Mouse (Mus musculus) gastrocnemius, postnatal 14 days (tissue): ENCODE measurements around the gene Gm17571. TPM values are rescaled to one million over a fixed set of nuclear protein-coding genes. Genes with fewer than 3 reads are reported as not detected.

Source experiments
- DNase-seq: peaks from one replicate; pipeline ENCODE4 v3.0.0; 2021; ENCODE audit warnings: mixed read lengths
- intact Hi-C: fragments of 180-260 bp; cut with DNase I; formaldehyde crosslinking; loops from one replicate; pipeline ENCODE4 v1.15.1; 2025; ENCODE audit warnings: low total_unique reads
- total RNA-seq, 2 experiments: library from RNA; stranded (reverse); gene quantifications; 2 replicates each; pipeline ENCODE4 v1.2.3; 2021

The Gm17571 gene
- total RNA-seq, 2 experiments from 2014 or later: not detected

- intact Hi-C loops: no loop called here
- no peak for DNase-seq
These were observed 12.8 kb upstream of the Gm17571 start for GRCm38 (mm10) chr9:13459371-13459770.

GRCm38 (mm10) chr9:13457774-13458173 is 11.2 kb upstream of the Gm17571 start:
- intact Hi-C loops: no loop called here
- DNase-seq: no peak

GRCm38 (mm10) chr9:13455231-13455630 is 8.7 kb upstream of the Gm17571 start:
- no peak for DNase-seq
- intact Hi-C loops: no loop called here

GRCm38 (mm10) chr9:13454651-13455123 is 8.1 kb upstream of the Gm17571 start:
- no peak for DNase-seq
- intact Hi-C loops: no loop called here

- intact Hi-C loops: no loop called here
- no peak for DNase-seq
These were observed 2.2 kb upstream of the Gm17571 start for GRCm38 (mm10) chr9:13448716-13449115.

GRCm38 (mm10) chr9:13446236-13446635 is 317 bp downstream of the Gm17571 start:
- no peak for DNase-seq
- intact Hi-C loops: no loop called here

- no peak for DNase-seq
- intact Hi-C loops: no loop called here
These were observed 2.9 kb downstream of the Gm17571 start for GRCm38 (mm10) chr9:13443484-13444211.

DNA sequence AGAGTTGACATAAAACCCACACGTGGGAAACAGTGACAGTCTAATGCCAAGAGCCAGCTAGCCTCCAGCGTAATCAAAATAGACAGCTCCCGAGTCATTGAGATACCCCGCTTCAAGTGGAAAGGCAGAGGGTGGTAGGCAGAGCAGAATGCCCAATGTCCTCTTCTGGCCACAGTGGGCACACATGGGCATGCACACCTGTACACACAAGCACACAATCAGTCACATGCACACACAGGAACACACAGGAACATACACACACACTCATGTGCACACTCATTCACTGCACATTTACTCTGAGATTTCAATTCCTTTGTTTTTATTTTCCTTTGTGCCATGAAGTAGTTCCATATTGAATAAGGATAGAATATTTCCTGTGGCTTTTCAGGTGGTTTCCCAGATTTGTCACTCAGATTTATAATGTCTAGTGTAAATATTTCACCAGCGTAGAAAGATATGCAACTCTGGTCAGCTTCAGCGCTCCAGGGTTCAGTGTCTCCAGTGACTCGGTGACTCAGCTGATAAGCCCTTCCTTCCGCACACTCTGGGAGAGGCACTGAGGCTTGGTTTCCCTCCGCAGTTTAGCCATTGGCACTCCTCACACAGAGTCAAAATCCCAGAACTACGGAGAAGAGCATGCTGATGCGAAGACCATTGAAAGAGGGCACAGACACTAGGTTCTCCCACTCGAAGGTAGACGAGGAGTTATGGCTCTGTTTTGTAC is 4.4 kb downstream of the Gm17571 start:
- no peak for DNase-seq
- intact Hi-C loops: no loop called here

GRCm38 (mm10) chr9:13440911-13441310 is 5.6 kb downstream of the Gm17571 start:
- no peak for DNase-seq
- intact Hi-C loops: no loop called here

DNA sequence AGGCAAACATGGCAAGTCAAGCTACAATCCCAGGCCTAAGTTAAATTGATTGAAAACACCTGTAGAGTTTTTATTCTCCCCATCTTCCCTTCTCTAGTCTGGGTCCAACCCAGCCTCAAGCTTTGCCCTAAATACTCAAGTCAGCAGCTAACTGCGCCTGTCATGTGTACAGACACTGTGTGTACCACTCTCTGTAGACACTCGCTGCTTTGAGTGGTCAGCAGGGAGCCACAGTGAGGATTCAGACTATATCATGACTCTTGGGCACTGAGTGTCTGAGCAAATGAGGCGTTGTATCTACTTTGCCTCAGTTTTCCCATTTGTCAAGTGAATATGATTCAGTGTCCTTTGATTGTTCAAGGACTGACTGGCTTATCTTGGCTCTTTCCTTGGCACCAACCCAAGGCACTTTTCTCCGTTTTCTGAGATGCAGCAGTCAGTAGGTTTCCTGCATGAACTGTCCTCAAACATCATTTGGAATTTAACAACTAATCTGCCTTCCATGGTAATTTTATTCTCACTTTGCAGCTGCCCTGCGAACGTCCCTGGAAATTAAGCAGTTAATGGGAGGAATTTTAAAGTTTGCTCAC is 13.0 kb downstream of the Gm17571 start:
- no peak for DNase-seq
- intact Hi-C loops: no loop called here

DNA sequence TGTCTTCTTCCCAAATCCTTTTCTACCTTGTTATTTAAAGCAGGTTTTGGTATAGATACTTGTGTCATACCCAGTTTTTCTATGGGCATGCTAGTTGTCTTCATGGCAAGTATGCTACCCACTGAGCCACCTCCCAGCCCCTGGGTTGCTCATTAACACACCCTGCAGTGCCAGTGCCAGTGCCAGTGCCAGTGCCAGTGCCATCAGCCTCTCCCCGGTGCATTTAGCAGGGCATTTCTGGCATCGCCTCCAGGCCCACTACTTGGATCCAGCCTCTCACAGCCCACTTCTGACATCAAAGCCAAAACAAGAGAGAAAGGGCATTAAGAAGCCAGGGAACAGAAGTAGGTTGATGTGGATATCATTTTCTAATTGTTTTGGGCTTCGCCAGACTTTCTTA is 14.9 kb downstream of the Gm17571 start:
- DNase-seq: peak; percentile 4
- intact Hi-C loops: no loop called here

- DNase-seq: no peak
These were observed 15.8 kb downstream of the Gm17571 start for GRCm38 (mm10) chr9:13430744-13431143.

GRCm38 (mm10) chr9:13430302-13430701 is 16.3 kb downstream of the Gm17571 start:
- intact Hi-C loops: no loop called here
- no peak for DNase-seq

More at GRCm38 (mm10) chr9:13430744-13431143, 15.8 kb downstream of the Gm17571 start:
- intact Hi-C loops: no loop called here

DNA sequence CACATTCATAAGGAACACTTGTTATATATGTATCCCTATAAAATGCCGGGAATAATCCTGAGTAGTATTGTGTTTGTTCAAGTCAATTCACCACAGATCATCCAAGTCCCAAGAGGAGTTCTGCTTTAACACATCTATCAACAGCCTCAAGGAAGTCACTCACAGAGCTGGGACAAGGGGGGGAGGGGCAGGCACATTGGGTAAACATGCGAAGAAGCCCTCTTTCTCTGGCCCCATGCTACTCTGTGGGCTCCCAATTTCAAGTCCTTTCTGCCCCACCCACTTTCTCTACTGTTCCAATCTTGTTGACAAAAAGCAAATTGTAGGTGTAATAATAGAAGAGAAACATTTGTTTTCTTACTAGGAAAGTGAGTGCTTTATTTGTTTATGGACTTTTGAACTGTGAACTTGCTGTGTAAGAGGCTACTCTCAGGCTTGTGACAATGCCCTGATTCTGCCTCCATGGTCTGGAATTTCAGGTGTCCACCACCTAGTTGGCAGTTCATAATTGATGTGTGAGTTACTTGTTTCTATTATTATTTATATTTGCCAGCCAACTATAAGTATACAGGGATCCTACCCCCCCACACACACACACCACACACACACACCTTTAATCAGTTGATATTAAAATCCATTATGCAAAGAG is 17.0 kb downstream of the Gm17571 start:
- DNase-seq: no peak
- intact Hi-C loops: no loop called here

DNA sequence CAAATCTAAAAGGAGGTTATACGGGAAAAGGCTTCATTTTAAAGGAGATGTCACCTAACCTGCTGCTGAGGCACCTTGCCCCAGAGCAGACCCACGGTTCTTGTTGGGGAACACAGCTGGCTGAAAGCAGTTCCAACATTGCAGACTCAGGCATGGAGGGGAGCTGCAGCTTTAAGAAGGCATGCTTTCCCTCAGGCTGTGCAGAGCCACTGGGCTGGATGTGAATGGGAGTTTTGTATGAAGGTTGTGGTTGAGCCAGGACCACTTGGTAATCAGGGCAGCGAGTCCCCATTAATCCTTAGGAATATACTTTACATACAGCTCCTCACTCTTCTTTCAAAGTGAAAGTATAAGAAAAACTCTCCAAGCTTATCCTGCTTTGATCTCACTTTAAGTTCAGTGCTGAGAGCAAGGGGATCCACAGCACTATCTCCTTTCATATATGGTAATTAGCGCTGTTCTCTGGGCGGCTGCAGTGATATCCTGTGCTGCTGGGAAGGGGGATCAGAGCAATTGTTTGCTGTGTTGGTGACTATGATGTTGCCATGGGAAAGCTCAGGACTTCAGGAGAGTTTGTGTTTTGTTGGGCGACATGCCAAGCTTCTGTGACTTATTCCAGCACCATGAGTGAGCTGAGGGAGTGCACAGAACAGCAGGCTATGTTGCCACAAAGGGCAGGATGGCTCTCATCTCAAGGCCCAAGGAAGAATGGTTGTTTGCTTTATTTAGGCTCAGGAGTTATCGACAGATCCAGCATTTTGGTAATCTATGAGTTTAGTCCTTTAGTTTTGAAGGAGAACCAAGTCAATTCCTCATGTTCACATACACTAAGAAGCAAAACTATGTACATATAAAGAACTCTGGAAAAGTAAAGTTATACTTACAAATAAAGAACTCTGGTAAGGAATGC is 21.3 kb downstream of the Gm17571 start:
- DNase-seq: peak; percentile 55
- intact Hi-C loops: no loop called here

GRCm38 (mm10) chr9:13414230-13414766 is 32.3 kb downstream of the Gm17571 start:
- intact Hi-C loops: no loop called here
- no peak for DNase-seq
